Mouse (Mus musculus) layer of hippocampus, postnatal 14 days (tissue): Measurements from ENCODE around the gene Dgki. TPM values are rescaled to one million over a fixed set of nuclear protein-coding genes. Genes with fewer than 3 reads are reported as not detected.
A peak's percentile ranks its signal among the peaks of the same experiment; 100 is the strongest.

Experiments
- DNase-seq, 2 experiments: peaks; one replicate each; pipeline ENCODE4 v3.0.0; 2021 to 2022; ENCODE audit warnings: low spot score in 2 of 2, mixed read lengths in 1 of 2
- total RNA-seq, 2 experiments: library from RNA; stranded (reverse); gene quantifications; 2 replicates each; pipeline ENCODE4 v1.2.3; 2021

The Dgki gene
- total RNA-seq, 2 experiments from 2014 or later, result 51.7 to 57.8 TPM

- no peak for DNase-seq
These were observed 57.8 kb downstream of the Dgki start for GRCm38 (mm10) chr6:37242100-37242768.

- peak; percentile 22 to 66 for DNase-seq
These were observed 58.5 kb downstream of the Dgki start for GRCm38 (mm10) chr6:37241434-37241833.

- DNase-seq, result no peak
These were observed 59.8 kb downstream of the Dgki start for GRCm38 (mm10) chr6:37240140-37240539.

GRCm38 (mm10) chr6:37236893-37237292 lies 63.1 kb downstream of the Dgki start:
- DNase-seq, result no peak

GRCm38 (mm10) chr6:37231148-37231547 lies 68.8 kb downstream of the Dgki start:
- DNase-seq, result no peak

- no peak for DNase-seq
These were observed 77.0 kb downstream of the Dgki start for GRCm38 (mm10) chr6:37222947-37223510.

- no peak for DNase-seq
These were observed 78.0 kb downstream of the Dgki start for GRCm38 (mm10) chr6:37222016-37222415.

- DNase-seq, result no peak
These were observed 80.9 kb downstream of the Dgki start for GRCm38 (mm10) chr6:37219110-37219509.

- peak; percentile 41 to 74 for DNase-seq
These were observed 83.6 kb downstream of the Dgki start for GRCm38 (mm10) chr6:37216342-37216763.

- DNase-seq, result no peak
These were observed 84.3 kb downstream of the Dgki start for GRCm38 (mm10) chr6:37215655-37216054.

GRCm38 (mm10) chr6:37212930-37213329 lies 87.1 kb downstream of the Dgki start:
- no peak for DNase-seq

- DNase-seq, result no peak
These were observed 88.3 kb downstream of the Dgki start for GRCm38 (mm10) chr6:37211545-37212247.

- no peak for DNase-seq
These were observed 97.1 kb downstream of the Dgki start for GRCm38 (mm10) chr6:37202901-37203300.

GRCm38 (mm10) chr6:37200840-37201239 lies 99.1 kb downstream of the Dgki start:
- DNase-seq, result no peak

GRCm38 (mm10) chr6:37199502-37199901 lies 100.5 kb downstream of the Dgki start:
- no peak for DNase-seq

- DNase-seq, result no peak
These were observed 102.2 kb downstream of the Dgki start for GRCm38 (mm10) chr6:37197745-37198144.

GRCm38 (mm10) chr6:37196870-37197269 lies 103.1 kb downstream of the Dgki start:
- peak in 1 of 2 experiments; percentile 37 for DNase-seq

GRCm38 (mm10) chr6:37195766-37196165 lies 104.2 kb downstream of the Dgki start:
- no peak for DNase-seq

GRCm38 (mm10) chr6:37181961-37182360 lies 118.0 kb downstream of the Dgki start:
- no peak for DNase-seq

- DNase-seq, result no peak
These were observed 128.7 kb downstream of the Dgki start for GRCm38 (mm10) chr6:37171149-37171832.

GRCm38 (mm10) chr6:37158880-37159279 lies 141.1 kb downstream of the Dgki start:
- DNase-seq, result no peak

- no peak for DNase-seq
These were observed 145.9 kb downstream of the Dgki start for GRCm38 (mm10) chr6:37154051-37154450.
